Mouse (Mus musculus) ZHBTc4 (cell line): ENCODE measurements around the gene Slc39a11.

Experiments used
- DNase-seq: peaks from one replicate; pipeline ENCODE4 v3.0.0-alpha.2; 2011; ENCODE audit warnings: low read depth, low spot score

Slc39a11 gene

DNA sequence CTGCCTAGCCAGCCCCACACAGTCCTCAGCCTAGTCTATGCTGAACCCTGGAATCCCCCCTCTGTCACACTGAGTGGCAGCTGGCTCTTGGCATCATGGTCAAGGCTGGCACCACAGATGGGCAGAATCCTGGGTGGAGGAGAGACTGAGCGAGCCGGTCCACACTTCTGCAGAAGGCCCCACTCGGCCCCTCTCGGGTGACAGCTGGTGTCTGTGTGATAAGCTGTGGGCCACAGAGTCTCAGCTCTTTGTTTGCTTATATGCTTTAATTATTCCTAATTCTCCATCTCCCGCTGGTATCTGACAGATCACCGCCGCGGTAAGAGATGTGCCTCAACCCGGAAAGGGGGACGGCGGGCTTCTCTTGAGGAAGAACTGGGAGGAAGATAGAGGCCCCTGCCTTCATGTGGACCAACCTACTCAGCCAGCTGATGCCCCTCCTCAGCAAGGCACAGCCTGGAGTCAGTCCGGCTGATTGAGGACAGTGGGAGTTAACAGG is 182.5 kb downstream of the Slc39a11 start:
- DNase-seq, result no peak

DNA sequence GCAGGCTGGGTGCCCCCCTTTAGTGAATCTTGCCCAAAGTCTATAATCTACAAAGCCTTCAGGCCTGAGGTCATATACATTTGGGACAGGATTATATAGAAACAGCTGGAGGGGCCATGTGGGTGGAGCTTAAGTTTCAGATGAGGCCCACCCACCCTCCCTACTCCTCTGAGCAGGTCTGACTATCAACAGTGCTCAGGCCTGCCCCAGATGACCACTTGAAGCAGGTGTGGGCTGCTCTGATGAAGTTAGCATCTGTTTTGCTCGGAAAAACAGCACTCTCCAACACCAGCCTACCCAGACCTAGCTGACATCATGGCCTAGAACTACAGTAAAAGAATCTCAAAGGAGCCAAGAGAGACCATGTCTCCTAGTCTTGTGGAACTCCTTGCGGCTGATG is 189.8 kb downstream of the Slc39a11 start:
- DNase-seq, result no peak

DNA sequence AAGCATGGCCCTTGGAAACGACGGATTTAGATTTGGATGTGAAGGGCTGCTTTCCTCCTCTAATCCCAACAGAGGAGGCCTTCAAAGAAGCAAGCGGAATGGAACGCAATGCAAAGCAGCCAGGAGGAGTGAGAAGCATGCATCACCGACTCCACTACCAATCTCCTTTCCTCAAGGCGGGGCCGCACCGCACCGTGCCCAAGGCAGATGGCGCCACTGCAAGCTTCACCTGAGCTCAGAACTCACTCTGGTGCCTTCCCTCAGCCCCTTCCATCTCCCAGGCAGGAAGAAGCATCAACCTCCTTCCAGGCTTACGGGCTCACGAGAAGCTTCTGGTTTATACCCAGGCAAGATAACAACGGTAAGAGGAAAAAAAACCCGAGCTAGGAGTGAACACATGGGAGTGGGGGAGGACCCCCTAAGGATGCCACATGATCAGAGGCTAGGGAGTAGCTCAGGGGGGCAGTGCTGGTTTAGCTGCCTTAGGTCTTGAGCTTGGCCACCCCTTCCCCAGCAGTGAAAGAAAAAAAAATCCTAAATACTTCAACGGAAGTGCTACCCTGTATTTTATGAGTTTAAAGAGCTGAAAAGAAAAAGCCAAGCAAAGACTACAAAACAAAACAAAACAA is 191.2 kb downstream of the Slc39a11 start:
- peak; percentile 53 for DNase-seq

- DNase-seq, result no peak
Measured at GRCm38 (mm10) chr11:113452861-113453568, 196.9 kb downstream of the Slc39a11 start.

GRCm38 (mm10) chr11:113451301-113451700 is 198.6 kb downstream of the Slc39a11 start:
- no peak for DNase-seq

- no peak for DNase-seq
Measured at GRCm38 (mm10) chr11:113450665-113451064, 199.2 kb downstream of the Slc39a11 start.

- DNase-seq, result peak; percentile 22
Measured at GRCm38 (mm10) chr11:113450028-113450427, 199.9 kb downstream of the Slc39a11 start.

DNA sequence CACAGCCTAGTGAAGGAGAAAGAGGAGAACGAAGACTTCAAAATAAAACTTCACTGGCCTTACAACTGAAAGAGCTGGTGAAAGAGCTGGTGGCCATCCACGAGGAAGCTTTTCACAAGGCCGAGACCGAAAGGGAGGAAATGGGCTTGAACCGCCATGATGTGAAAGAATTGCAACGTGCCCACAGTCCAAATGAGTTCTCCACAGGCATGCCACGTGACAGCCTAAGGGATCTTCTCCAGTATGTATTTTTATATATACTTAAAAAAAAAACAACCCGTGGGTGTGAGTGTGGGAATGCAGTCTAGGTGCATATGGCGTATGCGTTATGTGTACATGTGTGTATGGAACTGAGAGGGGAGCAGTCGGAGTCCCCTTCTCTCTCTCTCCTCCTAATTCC is 207.8 kb downstream of the Slc39a11 start:
- DNase-seq, result no peak

- DNase-seq, result peak; percentile 60
Measured at GRCm38 (mm10) chr11:113439328-113440030, 210.4 kb downstream of the Slc39a11 start.

GRCm38 (mm10) chr11:113438915-113439314 is 211.0 kb downstream of the Slc39a11 start:
- no peak for DNase-seq

GRCm38 (mm10) chr11:113437357-113437756 is 212.5 kb downstream of the Slc39a11 start:
- peak; percentile 51 for DNase-seq

- DNase-seq, result no peak
Measured at GRCm38 (mm10) chr11:113436299-113436698, 213.6 kb downstream of the Slc39a11 start.

GRCm38 (mm10) chr11:113435696-113436095 is 214.2 kb downstream of the Slc39a11 start:
- DNase-seq, result no peak

DNA sequence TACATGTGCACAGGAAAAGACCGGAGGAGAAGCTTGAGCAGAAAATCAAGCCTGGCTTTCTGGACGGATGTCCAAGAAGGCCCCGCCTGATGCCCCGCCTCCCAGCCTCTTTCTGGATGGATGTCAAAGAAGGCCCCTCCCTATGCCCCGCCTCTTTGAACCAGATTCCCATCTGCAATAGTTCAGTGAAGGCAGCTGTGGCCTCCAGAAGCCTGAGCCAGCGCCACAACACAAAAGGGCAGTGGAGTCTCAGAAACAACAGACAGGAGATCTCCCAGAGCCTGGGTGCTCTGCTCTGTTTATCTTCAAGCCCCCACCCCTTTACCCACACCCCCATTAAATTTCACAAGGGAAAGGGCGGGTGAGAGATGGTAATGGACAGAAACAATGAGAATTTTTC is 218.7 kb downstream of the Slc39a11 start:
- peak; percentile 90 for DNase-seq

DNA sequence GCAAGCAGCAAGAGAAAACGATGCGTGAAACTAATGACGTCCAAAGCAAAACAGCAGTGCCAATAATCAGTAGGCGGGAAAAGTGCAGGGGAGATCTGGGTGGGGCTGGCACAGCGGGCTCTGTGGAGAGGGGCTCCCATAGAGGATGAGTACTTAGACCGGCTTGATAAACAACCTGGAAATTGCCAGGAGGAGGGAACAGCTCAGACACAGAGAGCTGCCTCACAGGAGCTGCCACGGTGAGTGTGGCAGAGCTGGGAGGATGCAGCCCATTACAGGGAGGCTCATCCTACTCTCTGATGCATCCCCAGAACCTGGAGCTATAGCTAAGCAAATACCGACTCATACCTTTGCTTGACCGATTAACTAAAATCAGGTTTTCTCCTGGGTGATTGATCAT is 224.0 kb downstream of the Slc39a11 start:
- no peak for DNase-seq

- no peak for DNase-seq
Measured at GRCm38 (mm10) chr11:113425454-113425853, 224.4 kb downstream of the Slc39a11 start.

- no peak for DNase-seq
Measured at GRCm38 (mm10) chr11:113424765-113425164, 225.1 kb downstream of the Slc39a11 start.

GRCm38 (mm10) chr11:113422598-113422997 is 227.3 kb downstream of the Slc39a11 start:
- no peak for DNase-seq

DNA sequence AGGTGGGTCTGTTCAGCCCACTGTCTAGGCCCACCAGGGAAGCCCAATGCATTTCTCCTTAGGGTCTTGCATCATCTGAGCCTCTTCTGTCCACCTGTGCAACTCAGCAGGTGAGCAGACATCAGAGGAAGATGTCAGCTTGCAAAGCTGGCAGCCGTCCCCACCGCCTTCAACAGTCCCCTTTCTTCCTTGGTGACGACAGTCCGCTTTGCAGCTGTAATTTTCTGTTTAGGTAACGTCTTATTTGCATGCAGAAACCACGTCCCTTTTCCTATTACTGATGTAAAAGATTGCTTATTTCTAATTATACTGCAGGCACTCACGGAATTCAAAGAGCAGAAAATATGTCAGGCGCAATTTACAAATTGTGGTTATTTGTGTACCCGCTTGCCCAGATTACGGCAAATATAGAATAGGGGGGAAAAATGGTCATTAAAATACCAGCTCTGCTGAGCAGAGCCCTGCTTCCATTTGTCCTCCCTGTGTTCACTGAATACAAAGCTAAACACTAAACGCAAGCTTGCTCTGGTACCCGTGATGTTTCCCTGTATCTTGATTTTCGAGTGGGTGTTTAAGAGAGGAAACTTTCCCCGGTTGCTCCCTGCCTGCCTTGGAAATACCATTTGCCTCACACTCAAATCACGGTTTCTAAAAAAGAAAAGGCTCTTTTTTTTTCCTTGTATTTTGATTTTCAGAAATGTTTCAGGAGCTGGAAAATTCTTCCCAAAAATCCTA is 230.8 kb downstream of the Slc39a11 start:
- DNase-seq, result no peak

GRCm38 (mm10) chr11:113417948-113418347 is 231.9 kb downstream of the Slc39a11 start:
- peak; percentile 35 for DNase-seq

DNA sequence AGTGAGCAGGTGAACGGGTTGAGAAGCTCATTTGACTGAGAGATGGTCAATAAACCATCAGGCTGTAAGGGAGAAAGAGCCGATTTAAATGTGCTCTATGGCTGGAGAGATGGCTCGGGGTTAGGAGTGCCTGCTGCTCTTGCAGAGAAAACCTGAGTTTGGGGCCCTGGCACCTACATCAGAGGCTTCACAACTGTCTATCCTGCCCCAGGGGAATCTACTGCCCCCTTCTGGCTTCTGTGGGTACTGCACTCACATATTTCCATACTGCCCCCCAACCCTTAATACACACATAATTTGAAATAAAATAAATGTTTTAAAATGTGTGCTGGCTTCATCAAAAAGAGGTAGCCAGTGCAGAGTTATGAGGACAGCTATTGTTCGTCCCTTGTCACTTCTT is 237.3 kb downstream of the Slc39a11 start:
- DNase-seq, result peak; percentile 33

GRCm38 (mm10) chr11:113411798-113412197 is 238.1 kb downstream of the Slc39a11 start:
- DNase-seq, result peak; percentile 26
